Mouse (Mus musculus) testis, adult 2 months (tissue): ENCODE data around the gene Rab32. TPM values are rescaled to one million over a fixed set of nuclear protein-coding genes. Genes with fewer than 3 reads are reported as not detected.

Experiments
- H3K27ac ChIP-seq: fragments of 200-500 bp; 2 replicates; pipeline ENCODE4 v1.5.1; 2012; ENCODE audit warnings: low read depth, low read length; ENCODE audit not compliant: control insufficient read depth, insufficient read depth
- H3K27me3 ChIP-seq: fragments of 200-500 bp; 2 replicates; pipeline ENCODE4 v1.6.1; 2012; ENCODE audit warnings: mild to moderate bottlenecking, low read length, moderate library complexity; ENCODE audit not compliant: control insufficient read depth, insufficient read depth
- H3K36me3 ChIP-seq: fragments of 200-500 bp; 2 replicates; pipeline ENCODE4 v1.6.1; 2012; ENCODE audit warnings: mild to moderate bottlenecking, low read length; ENCODE audit not compliant: control insufficient read depth, insufficient read depth
- H3K4me1 ChIP-seq: fragments of 200-500 bp; 2 replicates; pipeline ENCODE4 v1.6.1; 2012; ENCODE audit warnings: low read length; ENCODE audit not compliant: control insufficient read depth, insufficient read depth
- H3K4me3 ChIP-seq: fragments of 200-500 bp; 2 replicates; pipeline ENCODE4 v1.5.1; 2012; ENCODE audit warnings: low read depth, mild to moderate bottlenecking, low read length, moderate library complexity, mixed read lengths; ENCODE audit not compliant: control insufficient read depth
- CTCF ChIP-seq: fragments of 200-500 bp; IDR thresholded peaks from 2 replicates; pipeline ENCODE4 v1.5.1; 2012; ENCODE audit warnings: low read depth, mild to moderate bottlenecking, inconsistent platforms, low read length, moderate library complexity; ENCODE audit not compliant: control insufficient read depth, insufficient read depth, insufficient replicate concordance
- POLR2A ChIP-seq: fragments of 200-500 bp; IDR thresholded peaks from 2 replicates; pipeline ENCODE4 v1.6.1; 2012; ENCODE audit warnings: low read depth, mild to moderate bottlenecking, inconsistent platforms, low read length, moderate library complexity; ENCODE audit not compliant: control insufficient read depth
- polyA plus RNA-seq: library from polyadenylated mRNA; depleted of rRNA; stranded (reverse); fragments of >200 nt; gene quantifications from 2 replicates; pipeline ENCODE4 v1.2.3, GENCODE M21; 2012; rRNA removed

Gene Rab32
- polyA plus RNA-seq, 1 experiment = 0.36 TPM

GRCm38 (mm10) chr10:10555221-10555620, 2.8 kb downstream of the Rab32 start:
- H3K36me3 ChIP-seq = no peaks in the 10 kb centered on the region
- TF ChIP-seq POLR2A (no peak), CTCF (no peak)
- peaks cover 6% of the 10 kb centered on the region; the same call in 1 of the 2 replicates for H3K4me1 ChIP-seq
- H3K4me3 ChIP-seq = no peak overlapping the region
- H3K27me3 ChIP-seq = no peaks in the 10 kb centered on the region
- H3K27ac ChIP-seq = no peak overlapping the region

- no peak overlapping the region for H3K4me3 ChIP-seq
- H3K27ac ChIP-seq = no peak overlapping the region
- no peaks in the 10 kb centered on the region for H3K27me3 ChIP-seq
- no peaks in the 10 kb centered on the region for H3K36me3 ChIP-seq
- TF ChIP-seq CTCF = no peak
- H3K4me1 ChIP-seq = no peaks in the 10 kb centered on the region
These were observed 7.9 kb downstream of the Rab32 start for GRCm38 (mm10) chr10:10550134-10550533.

DNA sequence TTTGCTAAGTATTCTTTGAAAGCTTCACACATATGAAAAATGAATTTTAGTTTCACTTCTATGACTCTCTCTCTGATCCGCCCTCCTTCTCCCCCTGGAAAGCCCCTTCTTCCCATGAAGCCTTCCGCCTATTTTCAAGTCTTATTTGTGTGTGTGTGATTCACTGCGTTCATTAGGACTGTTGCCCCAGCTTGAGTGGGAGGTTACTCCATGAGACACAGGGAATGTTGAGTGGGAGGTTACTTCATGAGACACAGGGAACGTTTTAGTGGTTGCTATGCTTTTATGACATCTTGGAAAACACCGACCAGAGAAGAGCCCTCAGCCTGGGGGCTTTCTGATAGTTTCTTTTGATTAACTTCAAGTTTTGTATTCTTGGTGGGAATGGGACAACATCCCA, 11.4 kb downstream of the Rab32 start:
- no peak overlapping the region for H3K4me3 ChIP-seq
- H3K4me1 ChIP-seq = no peaks in the 10 kb centered on the region
- no peaks in the 10 kb centered on the region for H3K36me3 ChIP-seq
- H3K27me3 ChIP-seq = no peaks in the 10 kb centered on the region
- no peak for TF ChIP-seq POLR2A
- no peak for TF ChIP-seq CTCF
- no peak overlapping the region for H3K27ac ChIP-seq

GRCm38 (mm10) chr10:10544955-10545354, 13.1 kb downstream of the Rab32 start:
- H3K27ac ChIP-seq = no peak overlapping the region
- H3K4me3 ChIP-seq = no peak overlapping the region
- no peaks in the 10 kb centered on the region for H3K36me3 ChIP-seq
- H3K4me1 ChIP-seq = no peaks in the 10 kb centered on the region
- H3K27me3 ChIP-seq = no peaks in the 10 kb centered on the region
- TF ChIP-seq POLR2A (no peak), CTCF (no peak)

Other genes with a start within 250 kb of the Rab32 start
- 15.4 and 16.1 TPM in 2 replicates for gene Adgb, start 85.9 kb downstream of the Rab32 start, polyA plus RNA-seq
- not detected in 2 replicates for gene Gm10944, start 123.1 kb upstream of the Rab32 start, polyA plus RNA-seq